Mouse (Mus musculus) right cerebral cortex, postnatal 36 days (tissue): ENCODE data around the gene Stk38.
A peak's percentile ranks its signal among the peaks of the same experiment; 100 is the strongest.

Experiments used
- DNase-seq, 2 experiments: peaks; one replicate each; pipeline ENCODE4 v3.0.0; 2022; ENCODE audit warnings: low spot score in 2 of 2, mixed read lengths in 1 of 2

Gene Stk38

GRCm38 (mm10) chr17:28926380-28926779 is 81.4 kb downstream of the Stk38 start:
- DNase-seq = peak; percentile 66 to 74

GRCm38 (mm10) chr17:28924957-28925595 is 82.7 kb downstream of the Stk38 start:
- DNase-seq = no peak

DNA sequence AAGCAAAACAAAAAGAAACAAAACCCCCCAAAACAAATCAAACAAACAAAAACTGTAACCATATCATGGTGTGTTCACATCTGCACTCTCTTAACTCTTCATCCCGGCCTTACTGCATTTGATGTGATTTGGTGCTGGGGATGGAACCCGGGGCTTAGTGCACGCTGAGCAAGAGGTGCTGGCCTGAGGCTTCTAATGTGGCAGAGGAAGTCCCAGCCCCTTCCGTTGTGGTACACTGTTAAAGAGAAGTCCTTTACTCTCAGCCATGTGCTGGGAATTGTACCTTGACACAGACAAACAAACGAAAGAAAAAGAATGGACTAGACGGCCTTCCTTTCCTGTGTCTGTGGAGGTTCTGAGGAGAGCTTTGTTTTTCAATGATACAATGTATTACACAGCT is 85.7 kb downstream of the Stk38 start:
- no peak for DNase-seq

- DNase-seq = no peak
Measured at GRCm38 (mm10) chr17:28921086-28921485, 86.7 kb downstream of the Stk38 start.
